Mouse (Mus musculus): ENCODE results near the gene Cfdp1. TPM values are rescaled to one million over a fixed set of nuclear protein-coding genes. Genes with fewer than 3 reads are reported as not detected.

The Cfdp1 gene
- polyA plus RNA-seq, 1 experiment from 2014 or later, result 195 TPM

GRCm38 (mm10) chr8:111889931-111890910 lies 36.1 kb upstream of the Cfdp1 start:
- peak overlapping the region; percentile 23 for H3K9ac ChIP-seq
- 13% methylated on average over 86 of the region's 86 CpGs for WGBS
- ATAC-seq (ENCODE audit: insufficient read depth), result peak; percentile 28

GRCm38 (mm10) chr8:111888091-111888650 lies 34.1 kb upstream of the Cfdp1 start:
- WGBS, result 12% methylated on average over 7 of the region's 7 CpGs
- peak; percentile 70 for DNase-seq

More at GRCm38 (mm10) chr8:111889931-111890910, 36.1 kb upstream of the Cfdp1 start:
- no peak overlapping the region for H3K27ac ChIP-seq (ENCODE audit: low read depth)
- peak overlapping the region; percentile 28 for H3K4me3 ChIP-seq (ENCODE audit: low read depth, low read length)
- H3K27me3 ChIP-seq (ENCODE audit: insufficient read depth, low read length), result peaks cover 28% of the 10 kb centered on the region
- no peaks in the 10 kb centered on the region for H3K9me3 ChIP-seq (ENCODE audit: low read depth, low read length)
- peak; percentile 19 for DNase-seq
- H3K36me3 ChIP-seq (ENCODE audit: insufficient read depth), result no peaks in the 10 kb centered on the region
- no peak for TF ChIP-seq CTCF (IDR thresholded peaks at IDR 0.05; ENCODE audit: low read depth)
- H3K4me2 ChIP-seq, result peak overlapping the region; percentile 55
- H3K4me1 ChIP-seq (ENCODE audit: insufficient read depth), result peaks cover 23% of the 10 kb centered on the region

GRCm38 (mm10) chr8:111887479-111887878 lies 33.4 kb upstream of the Cfdp1 start:
- WGBS, result 83% methylated on average over 1 of the region's 1 CpGs
- Histone ChIP-seq H3K27me3 (ENCODE audit: insufficient read depth, low read length) (peaks cover 27% of the 10 kb centered on the region), H3K4me3 (ENCODE audit: low read depth, low read length) (no peak overlapping the region), H3K36me3 (ENCODE audit: insufficient read depth) (no peaks in the 10 kb centered on the region), H3K9me3 (ENCODE audit: low read depth, low read length) (no peaks in the 10 kb centered on the region), H3K4me1 (ENCODE audit: insufficient read depth) (peaks cover 23% of the 10 kb centered on the region), H3K9ac (no peak overlapping the region), H3K27ac (ENCODE audit: low read depth) (no peak overlapping the region), H3K4me2 (no peak overlapping the region)
- ATAC-seq (ENCODE audit: insufficient read depth) (no peak), DNase-seq (no peak)
- TF ChIP-seq CTCF (IDR thresholded peaks at IDR 0.05; ENCODE audit: low read depth), result no peak

More at GRCm38 (mm10) chr8:111888091-111888650, 34.1 kb upstream of the Cfdp1 start:
- no peaks in the 10 kb centered on the region for H3K36me3 ChIP-seq (ENCODE audit: insufficient read depth)
- no peak overlapping the region for H3K4me3 ChIP-seq (ENCODE audit: low read depth, low read length)
- peaks cover 28% of the 10 kb centered on the region for H3K27me3 ChIP-seq (ENCODE audit: insufficient read depth, low read length)
- TF ChIP-seq CTCF (IDR thresholded peaks at IDR 0.05; ENCODE audit: low read depth), result no peak
- H3K27ac ChIP-seq (ENCODE audit: low read depth), result no peak overlapping the region
- H3K9me3 ChIP-seq (ENCODE audit: low read depth, low read length), result no peaks in the 10 kb centered on the region
- H3K9ac ChIP-seq, result no peak overlapping the region
- H3K4me1 ChIP-seq (ENCODE audit: insufficient read depth), result peaks cover 23% of the 10 kb centered on the region
- 0 out of 2 replicates have a peak overlapping the region, but pooled peaks have one; percentile 15 for H3K4me2 ChIP-seq
- ATAC-seq (ENCODE audit: insufficient read depth), result peak; percentile 26; the same call in 1 of the 2 replicates

- Histone ChIP-seq H3K9me3 (ENCODE audit: low read depth, low read length) (no peaks in the 10 kb centered on the region), H3K36me3 (ENCODE audit: insufficient read depth) (no peaks in the 10 kb centered on the region), H3K4me3 (ENCODE audit: low read depth, low read length) (no peak overlapping the region), H3K4me1 (ENCODE audit: insufficient read depth) (peaks cover 7% of the 10 kb centered on the region; the same call in 1 of the 2 replicates), H3K9ac (no peak overlapping the region), H3K27me3 (ENCODE audit: insufficient read depth, low read length) (no peaks in the 10 kb centered on the region), H3K4me2 (no peak overlapping the region), H3K27ac (ENCODE audit: low read depth) (no peak overlapping the region)
- ATAC-seq (ENCODE audit: insufficient read depth) (peak; percentile 44; the same call in 1 of the 2 replicates), DNase-seq (peak; percentile 32)
- TF ChIP-seq CTCF (IDR thresholded peaks at IDR 0.05; ENCODE audit: low read depth), result no peak
- WGBS, result 63% methylated on average over 4 of the region's 4 CpGs
Measured at GRCm38 (mm10) chr8:111883615-111884014, 29.5 kb upstream of the Cfdp1 start.

GRCm38 (mm10) chr8:111881591-111881990 lies 27.5 kb upstream of the Cfdp1 start:
- DNase-seq (peak; percentile 84), ATAC-seq (ENCODE audit: insufficient read depth) (no peak)
- 0% methylated on average over 2 of the region's 2 CpGs for WGBS

GRCm38 (mm10) chr8:111877711-111878110 lies 23.6 kb upstream of the Cfdp1 start:
- TF ChIP-seq CTCF (IDR thresholded peaks at IDR 0.05; ENCODE audit: low read depth), result no peak
- Histone ChIP-seq H3K36me3 (ENCODE audit: insufficient read depth) (no peaks in the 10 kb centered on the region), H3K4me3 (ENCODE audit: low read depth, low read length) (no peak overlapping the region), H3K27me3 (ENCODE audit: insufficient read depth, low read length) (no peaks in the 10 kb centered on the region), H3K9ac (no peak overlapping the region), H3K27ac (ENCODE audit: low read depth) (no peak overlapping the region), H3K4me2 (no peak overlapping the region), H3K9me3 (ENCODE audit: low read depth, low read length) (no peaks in the 10 kb centered on the region), H3K4me1 (ENCODE audit: insufficient read depth) (peaks cover 4% of the 10 kb centered on the region; the same call in 1 of the 2 replicates)
- DNase-seq (no peak), ATAC-seq (ENCODE audit: insufficient read depth) (no peak)
- 74% methylated on average over 9 of the region's 9 CpGs for WGBS

More at GRCm38 (mm10) chr8:111881591-111881990, 27.5 kb upstream of the Cfdp1 start:
- H3K9me3 ChIP-seq (ENCODE audit: low read depth, low read length), result no peaks in the 10 kb centered on the region
- no peaks in the 10 kb centered on the region for H3K4me1 ChIP-seq (ENCODE audit: insufficient read depth)
- H3K4me3 ChIP-seq (ENCODE audit: low read depth, low read length), result no peak overlapping the region
- no peak overlapping the region for H3K27ac ChIP-seq (ENCODE audit: low read depth)
- H3K27me3 ChIP-seq (ENCODE audit: insufficient read depth, low read length), result no peaks in the 10 kb centered on the region
- TF ChIP-seq CTCF (IDR thresholded peaks at IDR 0.05; ENCODE audit: low read depth), result peak; percentile 86
- H3K36me3 ChIP-seq (ENCODE audit: insufficient read depth), result no peaks in the 10 kb centered on the region
- H3K9ac ChIP-seq, result no peak overlapping the region
- H3K4me2 ChIP-seq, result no peak overlapping the region
